Mouse (Mus musculus) fibroblast of lung, adult 2 months (primary cell): Measurements from ENCODE around the gene Hoxc6.

Source experiments
- DNase-seq: peaks from one replicate; pipeline ENCODE4 v3.0.0-alpha.2; 2011; ENCODE audit warnings: low read depth

Gene Hoxc6

DNA sequence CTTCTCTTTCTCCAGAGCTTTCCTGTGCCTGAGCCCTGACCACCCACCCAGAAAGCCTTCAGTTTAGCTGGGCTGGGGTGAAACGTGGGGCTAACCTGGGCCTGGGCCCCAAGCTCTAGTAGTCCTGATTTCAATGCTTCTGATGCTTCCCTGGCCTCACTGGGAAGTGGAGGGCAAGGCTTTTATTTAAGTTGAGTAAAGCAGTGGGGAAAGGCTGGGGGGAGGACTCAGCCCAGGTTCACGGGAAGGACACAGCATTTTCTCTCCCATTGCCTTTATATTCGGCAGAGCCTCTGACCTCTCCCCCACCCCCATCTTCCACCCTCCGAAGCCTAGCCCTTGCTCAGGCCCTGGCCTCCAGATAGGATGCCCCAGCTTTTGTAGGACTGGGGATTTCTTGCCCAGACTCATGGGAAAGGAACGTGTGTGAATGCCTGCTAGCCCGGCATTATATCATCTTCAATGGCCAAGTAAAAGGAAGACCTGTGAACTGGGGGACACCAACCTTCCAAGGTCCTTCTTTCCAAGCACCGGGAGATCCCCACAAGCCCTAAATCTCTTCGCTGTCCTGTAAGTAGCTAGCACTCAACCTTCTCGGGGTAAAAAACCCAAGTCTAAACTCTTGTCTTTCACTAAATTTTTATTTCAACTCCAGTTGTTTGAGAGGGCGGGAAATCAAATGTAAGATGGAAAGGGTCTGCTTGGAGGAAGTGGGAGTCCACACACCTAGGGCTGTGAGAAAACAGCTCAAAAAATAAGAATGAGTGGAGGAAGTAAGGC lies 40.8 kb downstream of the Hoxc6 start:
- no peak for DNase-seq

DNA sequence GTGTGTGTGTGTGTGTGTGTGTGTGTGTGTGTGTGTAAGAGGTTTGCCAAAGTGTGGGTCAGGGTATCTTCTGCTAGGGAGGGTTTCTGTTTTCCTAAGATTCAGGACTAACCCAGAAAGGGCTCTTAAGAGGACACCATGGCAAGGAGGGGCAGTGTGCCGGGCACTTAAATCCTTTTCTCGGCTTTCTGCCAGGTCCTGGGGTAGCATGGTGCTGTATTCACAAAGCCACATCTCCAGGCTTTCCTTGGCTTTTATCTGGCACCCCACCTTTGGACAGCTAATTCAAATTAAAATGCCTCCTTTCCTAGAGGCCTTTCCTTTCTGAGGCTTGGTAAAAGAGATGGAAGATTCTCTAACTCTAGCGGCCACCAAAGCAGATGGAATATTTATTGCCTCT lies 41.6 kb downstream of the Hoxc6 start:
- no peak for DNase-seq

DNA sequence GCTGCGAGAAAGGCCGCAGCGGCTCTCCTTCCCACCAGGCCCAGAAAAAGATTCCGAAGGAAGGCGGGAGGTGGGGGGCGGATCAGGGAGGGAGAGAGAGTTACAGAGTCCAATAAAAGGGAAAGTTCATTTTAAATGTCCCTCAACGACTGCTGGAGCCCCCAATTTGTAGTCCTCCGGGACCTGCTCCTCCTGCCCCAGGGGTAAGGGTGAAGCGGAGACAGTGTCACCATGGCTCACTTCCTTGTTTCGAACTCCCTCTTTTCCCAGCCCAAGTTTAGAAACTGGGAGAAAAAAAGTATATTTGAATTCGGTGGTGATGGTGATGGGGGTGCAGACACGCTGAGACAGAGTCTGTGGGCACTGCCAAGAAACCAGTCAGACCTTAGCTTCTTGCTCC lies 42.5 kb downstream of the Hoxc6 start:
- DNase-seq = no peak

DNA sequence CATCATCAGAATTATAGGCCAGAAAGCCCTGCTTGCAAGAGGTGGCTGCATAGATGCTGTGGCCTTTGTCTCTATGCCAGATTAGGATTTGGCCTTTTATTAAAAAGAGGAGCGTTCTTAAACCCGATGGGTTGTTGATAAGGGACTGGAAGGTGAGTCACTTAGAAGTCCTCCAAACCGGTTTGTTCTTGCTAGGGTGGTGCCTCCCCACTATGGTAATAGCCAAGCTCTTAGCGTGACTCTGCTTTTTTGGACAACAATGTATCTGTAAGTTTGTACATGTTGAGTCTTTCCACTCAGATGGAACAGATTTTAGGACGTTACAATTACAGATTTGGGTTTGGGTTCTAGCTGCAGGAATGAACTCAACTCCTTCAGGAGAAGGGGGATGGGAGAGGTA lies 43.6 kb downstream of the Hoxc6 start:
- DNase-seq = no peak

DNA sequence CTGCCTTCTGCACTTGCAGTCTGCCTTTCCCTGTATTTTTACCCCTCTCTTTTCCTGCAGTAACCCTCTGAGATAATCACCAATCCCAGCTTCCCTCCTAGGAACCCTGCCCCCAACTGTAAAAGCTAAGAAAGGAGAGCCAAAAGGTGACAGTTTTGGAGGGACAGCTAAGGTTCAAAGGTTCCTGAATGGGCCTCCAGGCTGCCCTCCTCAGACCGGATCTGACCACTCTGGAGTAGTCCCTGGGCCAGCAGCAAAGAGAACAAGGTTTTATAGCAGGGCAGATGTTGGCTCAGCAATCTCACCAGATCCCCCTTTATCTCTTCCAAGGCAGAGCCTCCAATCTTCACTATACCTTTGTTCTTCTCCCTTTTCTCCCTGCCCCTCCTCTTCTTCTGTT lies 44.2 kb downstream of the Hoxc6 start:
- DNase-seq = no peak

DNA sequence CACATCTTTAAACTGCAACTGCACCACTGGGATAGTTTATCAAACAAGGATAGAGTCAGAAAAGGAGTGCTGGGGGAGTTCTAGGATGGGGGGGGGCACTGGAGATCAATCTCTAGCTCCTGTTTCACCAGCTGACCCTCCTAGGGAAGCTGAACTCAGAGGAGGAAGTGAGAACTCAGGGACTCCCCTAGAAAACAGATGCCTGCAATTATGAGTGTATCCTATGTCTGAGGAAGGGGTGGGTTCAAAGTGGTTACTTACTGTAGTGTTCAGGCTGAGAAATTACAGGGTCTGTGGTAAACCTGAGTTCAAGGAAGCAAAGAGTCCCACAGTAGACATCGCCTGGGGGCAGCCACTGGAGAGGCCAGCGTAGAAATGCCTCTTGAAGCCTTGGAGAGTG lies 53.6 kb downstream of the Hoxc6 start:
- no peak for DNase-seq

DNA sequence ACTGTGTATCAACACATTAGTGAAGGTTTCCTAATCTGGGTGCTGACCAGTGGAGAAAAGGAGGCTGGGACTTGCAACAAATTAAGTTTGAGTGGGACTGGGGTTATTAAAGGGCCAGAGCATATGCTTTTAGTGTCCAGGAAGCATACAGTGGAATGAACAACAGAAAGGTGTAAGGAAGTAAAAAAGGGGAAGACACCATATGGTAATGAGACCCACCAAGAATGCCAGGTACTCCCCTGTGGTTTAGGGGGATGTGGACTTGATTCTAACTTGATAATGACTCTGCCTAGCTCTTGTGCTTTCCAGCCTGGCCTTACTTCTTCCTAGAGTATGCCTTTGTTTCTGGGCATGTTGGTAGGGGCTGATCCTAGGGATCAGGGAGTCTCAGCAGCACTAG lies 55.2 kb downstream of the Hoxc6 start:
- no peak for DNase-seq

DNA sequence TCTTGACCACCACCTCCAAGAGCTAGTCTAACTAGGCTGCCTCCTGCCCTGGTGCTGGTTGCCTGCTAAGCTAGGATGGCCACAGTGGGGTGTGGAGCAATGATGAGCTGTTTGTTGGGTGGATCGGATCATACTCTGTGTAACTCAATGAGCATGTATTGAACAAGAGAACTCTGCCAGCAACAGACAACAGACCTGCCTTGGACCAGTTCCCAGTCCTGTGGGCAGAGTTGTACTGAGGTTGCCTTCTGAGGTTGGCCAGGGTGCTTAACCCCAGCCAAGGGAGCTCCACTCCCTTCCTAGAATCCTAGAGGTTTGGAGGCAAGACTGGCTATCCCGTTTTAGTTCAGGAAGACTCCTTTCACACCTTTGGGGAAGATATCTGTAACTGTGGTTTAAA lies 58.3 kb downstream of the Hoxc6 start:
- DNase-seq = no peak

DNA sequence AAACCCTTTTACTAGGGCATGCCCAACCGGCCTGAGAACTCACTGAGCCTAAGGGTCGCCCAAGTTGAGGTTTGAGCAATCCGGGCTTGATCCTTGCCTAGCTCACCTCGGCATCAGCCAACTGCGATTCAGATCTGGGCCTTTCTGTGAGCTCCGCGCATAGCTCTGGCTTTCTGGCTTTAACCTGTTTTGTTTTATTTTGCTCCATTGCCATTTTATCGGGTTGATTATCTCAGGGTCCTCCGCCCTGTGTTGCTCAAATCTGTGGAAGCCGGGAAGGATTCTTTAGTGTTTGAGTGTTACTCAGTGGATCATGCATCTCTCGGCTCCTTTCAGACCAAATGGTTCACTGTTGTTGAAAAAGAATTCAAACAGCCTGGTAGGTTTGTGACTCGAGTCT lies 60.7 kb downstream of the Hoxc6 start:
- no peak for DNase-seq

DNA sequence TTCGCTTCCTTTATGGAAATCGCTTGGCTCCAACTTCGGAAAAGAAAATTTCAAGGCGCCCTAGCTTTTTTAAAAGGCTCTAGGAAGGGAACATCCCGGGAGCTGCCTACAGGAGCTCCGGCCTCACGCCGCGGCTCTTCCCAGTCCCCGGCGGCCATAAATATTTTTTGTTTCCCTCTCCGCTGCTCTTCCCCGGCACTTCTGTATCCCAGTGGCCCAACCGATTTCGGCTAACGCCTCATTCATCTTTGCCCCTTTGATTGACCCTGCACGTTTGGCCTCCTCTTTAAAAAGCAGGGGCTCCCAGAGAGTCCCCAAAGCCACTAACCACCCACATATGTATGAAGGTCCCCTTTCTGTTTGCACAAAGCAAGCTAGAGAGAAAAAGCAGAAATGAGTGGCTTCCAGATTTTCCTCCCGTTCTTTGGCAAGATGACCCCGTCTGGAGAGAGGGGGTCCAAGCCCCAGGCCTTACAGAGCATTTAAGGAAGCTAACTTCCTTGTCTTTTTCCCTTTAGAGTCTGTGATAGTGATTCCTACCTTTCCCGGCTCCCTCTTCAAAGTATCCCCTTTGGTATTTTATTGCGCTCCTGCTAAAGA lies 61.4 kb downstream of the Hoxc6 start:
- no peak for DNase-seq

DNA sequence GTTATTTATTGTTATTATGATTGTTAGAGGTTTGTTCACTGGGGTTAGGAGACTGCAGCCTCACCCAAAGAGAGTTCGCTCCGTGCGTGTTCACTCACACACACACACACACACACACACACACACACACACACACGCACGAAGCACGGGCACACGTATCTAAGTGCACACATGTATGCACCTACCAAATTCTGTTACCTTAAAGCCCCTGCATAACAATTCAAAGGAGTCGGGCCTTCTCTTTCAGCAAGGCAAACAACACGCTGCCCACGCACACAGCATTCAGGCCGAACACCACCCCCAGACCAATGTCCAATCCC lies 61.9 kb downstream of the Hoxc6 start:
- DNase-seq = no peak

DNA sequence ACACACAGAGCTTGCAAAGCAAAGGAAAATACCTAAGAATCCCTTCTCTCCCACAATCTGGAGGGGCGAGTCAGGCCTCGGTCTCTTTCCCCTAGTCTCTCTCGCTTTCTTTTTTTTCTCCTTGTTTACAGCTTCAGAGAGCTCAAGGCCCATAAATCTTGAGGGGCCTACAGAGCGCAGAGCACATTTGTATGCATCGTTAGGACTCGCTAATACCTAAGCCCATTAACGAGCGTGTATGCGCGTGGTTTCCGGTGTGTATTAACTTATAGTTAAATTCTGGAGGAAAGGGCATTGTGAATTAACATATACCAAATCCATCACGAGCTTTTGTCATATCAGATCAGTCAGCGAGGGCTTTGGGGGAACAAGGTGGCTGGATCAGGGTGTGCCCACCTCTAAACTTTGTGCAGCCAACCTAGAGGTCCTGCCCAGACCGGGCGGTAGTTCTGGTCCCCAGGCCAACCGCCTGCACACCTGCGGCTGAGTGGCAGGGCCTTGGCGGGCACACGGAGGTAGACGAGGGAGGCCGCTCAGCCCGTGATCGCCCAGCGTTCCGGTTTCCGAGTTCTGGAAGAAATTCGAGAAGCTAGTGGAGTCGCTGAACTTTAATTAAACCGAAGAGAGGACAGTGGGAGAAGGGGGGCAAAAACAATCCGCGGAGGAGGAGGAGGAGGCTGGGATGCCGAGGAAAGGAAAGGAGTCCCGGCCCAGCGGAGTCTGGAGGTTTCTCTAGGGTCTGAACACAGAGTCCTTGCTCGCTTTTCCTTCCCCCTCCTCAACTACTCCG lies 62.5 kb downstream of the Hoxc6 start:
- DNase-seq = no peak

DNA sequence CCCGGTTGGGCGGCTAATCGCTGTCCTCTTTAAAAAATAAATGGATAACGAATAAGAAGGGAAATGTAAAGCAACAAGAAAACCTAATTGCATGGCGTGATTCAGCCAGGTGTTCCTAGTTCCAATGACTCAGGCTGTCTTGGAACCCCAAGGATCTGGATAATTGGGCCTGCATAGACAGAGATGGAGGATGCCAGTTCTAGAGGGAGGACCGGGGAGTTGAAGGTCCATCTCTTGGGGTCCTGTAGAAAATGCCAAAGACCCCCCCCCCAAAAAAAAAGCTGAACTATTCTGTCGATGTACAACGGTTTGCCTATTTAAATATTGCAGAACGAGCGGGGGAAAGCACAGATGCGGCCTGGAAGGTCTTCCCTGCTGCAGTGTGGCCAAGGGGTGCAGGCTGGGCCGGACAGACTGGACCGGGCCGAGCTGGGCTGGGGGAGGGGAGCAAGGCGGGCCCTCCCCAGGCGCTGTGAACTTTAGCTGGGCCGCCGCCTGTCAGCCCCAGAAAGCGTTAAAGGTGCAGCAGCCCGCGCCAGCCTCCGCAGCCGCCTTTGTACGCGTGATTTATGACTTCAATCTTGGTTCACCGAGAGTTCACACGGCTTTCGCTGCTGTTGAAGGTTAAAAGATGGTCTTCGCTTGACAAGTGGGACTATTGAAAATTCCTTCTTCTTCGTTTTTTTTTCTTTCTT lies 63.2 kb downstream of the Hoxc6 start:
- no peak for DNase-seq
